Mouse (Mus musculus) liver, embryonic 14.5 days (tissue): ENCODE results near the gene Pgpep1. TPM values are rescaled to one million over a fixed set of nuclear protein-coding genes. Genes with fewer than 3 reads are reported as not detected.

ENCODE experiments used
- ATAC-seq: fragments of 200-750 bp; cut with Nextera tagmentation; 2 replicates; pipeline ENCODE4 v1.8.0; 2017; ENCODE audit warnings: moderate number of reproducible peaks, mild to moderate bottlenecking, moderate library complexity; ENCODE audit not compliant: insufficient read depth
- DNase-seq, 3 experiments: peaks; one replicate each; pipeline ENCODE4 v3.0.0-alpha.2; 2012 to 2013; ENCODE audit warnings: low read depth in 3 of 3, low spot score in 3 of 3
- H3K27ac ChIP-seq: fragments of 300-500 bp; sonication (generic); 2 replicates; pipeline ENCODE4 v1.5.1; 2014; ENCODE audit warnings: moderate library complexity, mild to moderate bottlenecking, control low read depth, inconsistent platforms
- H3K27me3 ChIP-seq: fragments of 300-500 bp; sonication (generic); 2 replicates; pipeline ENCODE4 v1.6.1; 2014; ENCODE audit warnings: mild to moderate bottlenecking, low read length, moderate library complexity; ENCODE audit not compliant: control insufficient read depth, insufficient read depth
- H3K36me3 ChIP-seq: fragments of 300-500 bp; sonication (generic); replicated peaks from 2 replicates; pipeline ENCODE4 v1.6.1; 2014; ENCODE audit warnings: low read depth; ENCODE audit not compliant: control insufficient read depth, insufficient read depth
- H3K4me1 ChIP-seq, 2 experiments: fragments of 200-500 bp in 1 of 2; fragments of 300-500 bp in 1 of 2; sonication (generic) in 1 of 2; replicated peaks; 2 replicates each; pipeline ENCODE4 v1.6.1; 2012 to 2014; ENCODE audit warnings: antibody characterized with exemption in 1 of 2, inconsistent platforms in 1 of 2, low read length in 1 of 2; ENCODE audit not compliant: control insufficient read depth in 2 of 2, insufficient read depth in 2 of 2
- H3K4me2 ChIP-seq: fragments of 300-500 bp; sonication (generic); 2 replicates; pipeline ENCODE4 v1.6.1; 2014; ENCODE audit warnings: low read depth, mild to moderate bottlenecking, control low read depth, moderate library complexity
- H3K4me3 ChIP-seq, 2 experiments: fragments of 200-500 bp in 1 of 2; fragments of 300-500 bp in 1 of 2; sonication (generic) in 1 of 2; 2 replicates each; pipeline ENCODE4 v1.5.1; 2012 to 2014; ENCODE audit warnings: low read depth in 2 of 2, low read length in 2 of 2, mild to moderate bottlenecking in 2 of 2, control low read depth in 1 of 2, inconsistent platforms in 1 of 2, moderate library complexity in 1 of 2; ENCODE audit not compliant: insufficient read depth in 1 of 2
- H3K9ac ChIP-seq: fragments of 300-500 bp; sonication (generic); replicated peaks from 2 replicates; pipeline ENCODE4 v1.6.1; 2014; ENCODE audit warnings: mild to moderate bottlenecking, control low read depth, moderate library complexity
- H3K9me3 ChIP-seq: fragments of 300-500 bp; sonication (generic); 2 replicates; pipeline ENCODE4 v1.6.1; 2016; ENCODE audit warnings: low read length, mixed read lengths; ENCODE audit not compliant: control insufficient read depth
- CTCF ChIP-seq: IDR thresholded peaks from 2 replicates; pipeline ENCODE4 v1.5.1; 2016; ENCODE audit warnings: antibody characterized with exemption, low read depth, control low read depth
- EP300 ChIP-seq: IDR thresholded peaks from 2 replicates; pipeline ENCODE4 v1.6.1; 2016; ENCODE audit warnings: antibody characterized with exemption, low read depth
- WGBS: fragments of 180-500 bp; shearing (Covaris S2); extraction: QIAGEN DNeasy Blood & Tissue Kit; methylation state at CpG from one replicate; pipeline ENCODE4 v1.1.7; 2014; ENCODE audit not compliant: insufficient replicate concordance; 5-methylcytosine and 5-hydroxymethylcytosine counted together
- polyA plus RNA-seq, 2 experiments: library from polyadenylated mRNA; depleted of rRNA in 1 of 2; stranded (reverse) in 1 of 2; unstranded in 1 of 2; fragments of >200 nt; fragmentation: Nextera tagmentation in 1 of 2; extraction: Ambion mirVana in 1 of 2; gene quantifications; 2 replicates each; pipeline versions ENCODE4 v1.2.1 to v1.2.3; 2012 to 2014

Gene Pgpep1
- polyA plus RNA-seq, 2 experiments, result 8.6 to 19.8 TPM

GRCm38 (mm10) chr8:70596775-70597416 lies 63.3 kb downstream of the Pgpep1 start:
- H3K4me3 ChIP-seq, result no peak overlapping the region
- H3K4me2 ChIP-seq, result no peak overlapping the region
- H3K9ac ChIP-seq, result no peak overlapping the region
- no peaks in the 10 kb centered on the region for H3K27me3 ChIP-seq
- H3K4me1 ChIP-seq, result peaks cover 16 to 22% of the 10 kb centered on the region in 2 experiments
- H3K9me3 ChIP-seq, result no peaks in the 10 kb centered on the region
- TF ChIP-seq CTCF (peak; percentile 28; the same call in 1 of the 2 replicates), EP300 (no peak)
- 80% methylated on average over 17 of the region's 17 CpGs for WGBS
- DNase-seq (no peak), ATAC-seq (no peak)
- no peak overlapping the region for H3K27ac ChIP-seq
- no peaks in the 10 kb centered on the region; the same call in 1 of the 2 replicates for H3K36me3 ChIP-seq

Other genes with a start within 250 kb of the Pgpep1 start
- 3.9 and 4.5 TPM in 2 replicates for gene Crtc1, start 220.8 kb downstream of the Pgpep1 start, polyA plus RNA-seq (2012; rRNA removed)
- gene Crtc1, start 220.8 kb downstream of the Pgpep1 start, polyA plus RNA-seq (2014; fragmentation: Nextera tagmentation; extraction: Ambion mirVana), result 2.9 and 3.9 TPM in 2 replicates
- gene Klhl26, start 183.4 kb downstream of the Pgpep1 start, polyA plus RNA-seq (2012; rRNA removed), result 6.5 and 7.1 TPM in 2 replicates
- 5.0 and 6.0 TPM in 2 replicates for gene Klhl26, start 183.4 kb downstream of the Pgpep1 start, polyA plus RNA-seq (2014; fragmentation: Nextera tagmentation; extraction: Ambion mirVana)
- 0.03 and 0.09 TPM in 2 replicates for gene Tmem59l, start 173.0 kb downstream of the Pgpep1 start, polyA plus RNA-seq (2012; rRNA removed)
- gene Tmem59l, start 173.0 kb downstream of the Pgpep1 start, polyA plus RNA-seq (2014; fragmentation: Nextera tagmentation; extraction: Ambion mirVana), result not detected in 2 replicates
- 1.5 and 1.9 TPM in 2 replicates for gene Crlf1, start 167.2 kb downstream of the Pgpep1 start, polyA plus RNA-seq (2012; rRNA removed)
- 3.7 and 4.0 TPM in 2 replicates for gene Crlf1, start 167.2 kb downstream of the Pgpep1 start, polyA plus RNA-seq (2014; fragmentation: Nextera tagmentation; extraction: Ambion mirVana)
- 55.1 and 71.6 TPM in 2 replicates for gene Rex1bd, start 153.6 kb downstream of the Pgpep1 start, polyA plus RNA-seq (2012; rRNA removed)
- 72.0 and 74.2 TPM in 2 replicates for gene Rex1bd, start 153.6 kb downstream of the Pgpep1 start, polyA plus RNA-seq (2014; fragmentation: Nextera tagmentation; extraction: Ambion mirVana)
- 553 and 870 TPM in 2 replicates for gene Uba52, start 149.6 kb downstream of the Pgpep1 start, polyA plus RNA-seq (2012; rRNA removed)
- 738 and 773 TPM in 2 replicates for gene Uba52, start 149.6 kb downstream of the Pgpep1 start, polyA plus RNA-seq (2014; fragmentation: Nextera tagmentation; extraction: Ambion mirVana)
- 140 and 149 TPM in 2 replicates for gene Fkbp8, start 132.7 kb downstream of the Pgpep1 start, polyA plus RNA-seq (2012; rRNA removed)
- gene Fkbp8, start 132.7 kb downstream of the Pgpep1 start, polyA plus RNA-seq (2014; fragmentation: Nextera tagmentation; extraction: Ambion mirVana), result 114 and 135 TPM in 2 replicates
- 28.9 and 30.8 TPM in 2 replicates for gene Kxd1, start 132.4 kb downstream of the Pgpep1 start, polyA plus RNA-seq (2012; rRNA removed)
- 32.6 and 33.3 TPM in 2 replicates for gene Kxd1, start 132.4 kb downstream of the Pgpep1 start, polyA plus RNA-seq (2014; fragmentation: Nextera tagmentation; extraction: Ambion mirVana)
- gene Ell, start 120.9 kb downstream of the Pgpep1 start, polyA plus RNA-seq (2012; rRNA removed), result 8.9 and 9.6 TPM in 2 replicates
- 7.7 and 9.2 TPM in 2 replicates for gene Ell, start 120.9 kb downstream of the Pgpep1 start, polyA plus RNA-seq (2014; fragmentation: Nextera tagmentation; extraction: Ambion mirVana)
- gene Isyna1, start 66.0 kb downstream of the Pgpep1 start, polyA plus RNA-seq (2012; rRNA removed), result 61.3 and 62.4 TPM in 2 replicates
- 30.2 and 34.2 TPM in 2 replicates for gene Isyna1, start 66.0 kb downstream of the Pgpep1 start, polyA plus RNA-seq (2014; fragmentation: Nextera tagmentation; extraction: Ambion mirVana)
- 36.3 and 50.8 TPM in 2 replicates for gene Ssbp4, start 51.5 kb downstream of the Pgpep1 start, polyA plus RNA-seq (2012; rRNA removed)
- 49.5 and 61.7 TPM in 2 replicates for gene Ssbp4, start 51.5 kb downstream of the Pgpep1 start, polyA plus RNA-seq (2014; fragmentation: Nextera tagmentation; extraction: Ambion mirVana)
- 4.3 and 5.3 TPM in 2 replicates for gene Lrrc25, start 44.2 kb downstream of the Pgpep1 start, polyA plus RNA-seq (2012; rRNA removed)
- gene Lrrc25, start 44.2 kb downstream of the Pgpep1 start, polyA plus RNA-seq (2014; fragmentation: Nextera tagmentation; extraction: Ambion mirVana), result 4.7 TPM in 2 replicates
- 6.3 and 9.0 TPM in 2 replicates for gene Gdf15, start 27.9 kb downstream of the Pgpep1 start, polyA plus RNA-seq (2012; rRNA removed)
- gene Gdf15, start 27.9 kb downstream of the Pgpep1 start, polyA plus RNA-seq (2014; fragmentation: Nextera tagmentation; extraction: Ambion mirVana), result 1.2 and 2.8 TPM in 2 replicates
- 134 and 478 TPM in 2 replicates for gene Lsm4, start 12.9 kb upstream of the Pgpep1 start, polyA plus RNA-seq (2012; rRNA removed)
- gene Lsm4, start 12.9 kb upstream of the Pgpep1 start, polyA plus RNA-seq (2014; fragmentation: Nextera tagmentation; extraction: Ambion mirVana), result 160 and 176 TPM in 2 replicates
- 28.4 and 29.4 TPM in 2 replicates for gene Jund, start 38.6 kb upstream of the Pgpep1 start, polyA plus RNA-seq (2012; rRNA removed)
- 20.3 and 21.8 TPM in 2 replicates for gene Jund, start 38.6 kb upstream of the Pgpep1 start, polyA plus RNA-seq (2014; fragmentation: Nextera tagmentation; extraction: Ambion mirVana)
- gene Iqcn, start 43.1 kb upstream of the Pgpep1 start, polyA plus RNA-seq (2012; rRNA removed), result not detected in 2 replicates
- not detected in 2 replicates for gene Iqcn, start 43.1 kb upstream of the Pgpep1 start, polyA plus RNA-seq (2014; fragmentation: Nextera tagmentation; extraction: Ambion mirVana)
- 0.04 TPM in 1 of 2 replicates, not detected in the other for gene Gm3336, start 58.2 kb upstream of the Pgpep1 start, polyA plus RNA-seq (2012; rRNA removed)
- gene Gm3336, start 58.2 kb upstream of the Pgpep1 start, polyA plus RNA-seq (2014; fragmentation: Nextera tagmentation; extraction: Ambion mirVana), result 0.11 TPM in 2 replicates
- gene Pde4c, start 63.3 kb upstream of the Pgpep1 start, polyA plus RNA-seq (2012; rRNA removed), result 1.6 TPM in 2 replicates
- 0.34 and 0.74 TPM in 2 replicates for gene Pde4c, start 63.3 kb upstream of the Pgpep1 start, polyA plus RNA-seq (2014; fragmentation: Nextera tagmentation; extraction: Ambion mirVana)
- gene Rab3a, start 94.3 kb upstream of the Pgpep1 start, polyA plus RNA-seq (2012; rRNA removed), result 2.7 and 3.2 TPM in 2 replicates
- 1.6 and 2.4 TPM in 2 replicates for gene Rab3a, start 94.3 kb upstream of the Pgpep1 start, polyA plus RNA-seq (2014; fragmentation: Nextera tagmentation; extraction: Ambion mirVana)
- gene Mpv17l2, start 100.6 kb upstream of the Pgpep1 start, polyA plus RNA-seq (2012; rRNA removed), result 25.3 and 28.5 TPM in 2 replicates
- gene Mpv17l2, start 100.6 kb upstream of the Pgpep1 start, polyA plus RNA-seq (2014; fragmentation: Nextera tagmentation; extraction: Ambion mirVana), result 39.8 and 41.5 TPM in 2 replicates
- 13.2 and 17.5 TPM in 2 replicates for gene Pik3r2, start 116.3 kb upstream of the Pgpep1 start, polyA plus RNA-seq (2012; rRNA removed)
- 8.2 and 12.0 TPM in 2 replicates for gene Pik3r2, start 116.3 kb upstream of the Pgpep1 start, polyA plus RNA-seq (2014; fragmentation: Nextera tagmentation; extraction: Ambion mirVana)
- 11.1 and 13.0 TPM in 2 replicates for gene Mast3, start 144.7 kb upstream of the Pgpep1 start, polyA plus RNA-seq (2012; rRNA removed)
- 5.4 and 6.3 TPM in 2 replicates for gene Mast3, start 144.7 kb upstream of the Pgpep1 start, polyA plus RNA-seq (2014; fragmentation: Nextera tagmentation; extraction: Ambion mirVana)
- 0.11 and 0.13 TPM in 2 replicates for gene Il12rb1, start 148.1 kb upstream of the Pgpep1 start, polyA plus RNA-seq (2012; rRNA removed)
- gene Il12rb1, start 148.1 kb upstream of the Pgpep1 start, polyA plus RNA-seq (2014; fragmentation: Nextera tagmentation; extraction: Ambion mirVana), result 0.18 and 0.39 TPM in 2 replicates
- 33.9 and 35.0 TPM in 2 replicates for gene Arrdc2, start 179.3 kb upstream of the Pgpep1 start, polyA plus RNA-seq (2012; rRNA removed)
- 9.5 and 14.3 TPM in 2 replicates for gene Arrdc2, start 179.3 kb upstream of the Pgpep1 start, polyA plus RNA-seq (2014; fragmentation: Nextera tagmentation; extraction: Ambion mirVana)
- gene Kcnn1, start 202.9 kb upstream of the Pgpep1 start, polyA plus RNA-seq (2012; rRNA removed), result 0.27 and 0.34 TPM in 2 replicates
- 0.08 and 0.17 TPM in 2 replicates for gene Kcnn1, start 202.9 kb upstream of the Pgpep1 start, polyA plus RNA-seq (2014; fragmentation: Nextera tagmentation; extraction: Ambion mirVana)
- 20.4 and 34.3 TPM in 2 replicates for gene Ccdc124, start 213.5 kb upstream of the Pgpep1 start, polyA plus RNA-seq (2012; rRNA removed)
- gene Ccdc124, start 213.5 kb upstream of the Pgpep1 start, polyA plus RNA-seq (2014; fragmentation: Nextera tagmentation; extraction: Ambion mirVana), result 54.1 and 56.3 TPM in 2 replicates
- gene Slc5a5, start 232.4 kb upstream of the Pgpep1 start, polyA plus RNA-seq (2012; rRNA removed), result 0.06 and 0.10 TPM in 2 replicates
- 0.03 and 0.05 TPM in 2 replicates for gene Slc5a5, start 232.4 kb upstream of the Pgpep1 start, polyA plus RNA-seq (2014; fragmentation: Nextera tagmentation; extraction: Ambion mirVana)
- 2,449 and 2,899 TPM in 2 replicates for gene Rpl18a, start 237.0 kb upstream of the Pgpep1 start, polyA plus RNA-seq (2012; rRNA removed)
- gene Rpl18a, start 237.0 kb upstream of the Pgpep1 start, polyA plus RNA-seq (2014; fragmentation: Nextera tagmentation; extraction: Ambion mirVana), result 3,155 and 3,211 TPM in 2 replicates
- 11.5 and 15.4 TPM in 2 replicates for gene Map1s, start 245.5 kb upstream of the Pgpep1 start, polyA plus RNA-seq (2012; rRNA removed)
- 9.3 and 11.8 TPM in 2 replicates for gene Map1s, start 245.5 kb upstream of the Pgpep1 start, polyA plus RNA-seq (2014; fragmentation: Nextera tagmentation; extraction: Ambion mirVana)